Mouse (Mus musculus): ENCODE data around the gene Olfr1467.

The Olfr1467 gene

GRCm38 (mm10) chr19:13361936-13362335, at the start of gene Olfr1467:
TSS of gene Olfr1467 (plus strand) at chr19:13362236.
- no peak for DNase-seq (ENCODE audit: low read depth, low spot score)

GRCm38 (mm10) chr19:13315441-13315840, 46.6 kb upstream of the Olfr1467 start, which contains the start of gene Olfr1465:
TSS of gene Olfr1465 (minus strand) at chr19:13315541.
- no peak for DNase-seq (ENCODE audit: low read depth, low spot score)

- DNase-seq (ENCODE audit: low read depth, low spot score), result no peak
Measured at GRCm38 (mm10) chr19:13338562-13338961, 23.5 kb upstream of the Olfr1467 start, which contains the start of gene Olfr1466. TSS of gene Olfr1466 (plus strand) at chr19:13338862.

GRCm38 (mm10) chr19:13407549-13407948, 45.5 kb downstream of the Olfr1467 start, which contains the start of gene Olfr1469:
TSS of gene Olfr1469 (plus strand) at chr19:13407849.
- no peak for DNase-seq (ENCODE audit: low read depth, low spot score)

All from brain, embryonic 18.5 days (tissue).